Mouse (Mus musculus): ENCODE results near the gene Tmem11.

GRCm38 (mm10) chr11:60895915-60896314 is 16.8 kb upstream of the Tmem11 start:
- no peak for TF ChIP-seq POLR2A (IDR thresholded peaks at IDR 0.05; ENCODE audit: low read depth, low read length)
- TF ChIP-seq CTCF (IDR thresholded peaks at IDR 0.05; ENCODE audit: borderline replicate concordance, insufficient read depth, low read length), result no peak

Measured in embryonic fibroblast, embryonic 13.5 days (primary cell).